Mouse (Mus musculus) hindbrain, embryonic 12.5 days (tissue): ENCODE results near the gene Gm10570. TPM values are rescaled to one million over a fixed set of nuclear protein-coding genes. Genes with fewer than 3 reads are reported as not detected.

Experiments used
- ATAC-seq: fragments of 200-750 bp; cut with Nextera tagmentation; 2 replicates; pipeline ENCODE4 v1.8.0; 2017; ENCODE audit warnings: moderate TSS enrichment; ENCODE audit not compliant: low FRiP score
- H3K27ac ChIP-seq: fragments of 300-500 bp; sonication (generic); 2 replicates; pipeline ENCODE4 v1.5.1; 2016; ENCODE audit warnings: mild to moderate bottlenecking
- H3K27me3 ChIP-seq: fragments of 300-500 bp; sonication (generic); 2 replicates; pipeline ENCODE4 v1.6.1; 2016; ENCODE audit warnings: mild to moderate bottlenecking
- H3K36me3 ChIP-seq: fragments of 300-500 bp; sonication (generic); 2 replicates; pipeline ENCODE4 v1.6.1; 2016; ENCODE audit warnings: mild to moderate bottlenecking
- H3K4me1 ChIP-seq: fragments of 300-500 bp; sonication (generic); 2 replicates; pipeline ENCODE4 v1.6.1; 2016
- H3K4me2 ChIP-seq: fragments of 300-500 bp; sonication (generic); replicated peaks from 2 replicates; pipeline ENCODE4 v1.6.1; 2016; ENCODE audit warnings: mild to moderate bottlenecking
- H3K4me3 ChIP-seq: fragments of 300-500 bp; sonication (generic); 2 replicates; pipeline ENCODE4 v1.5.1; 2016; ENCODE audit warnings: mild to moderate bottlenecking
- H3K9ac ChIP-seq: fragments of 300-500 bp; sonication (generic); 2 replicates; pipeline ENCODE4 v1.6.1; 2016; ENCODE audit warnings: mild to moderate bottlenecking, moderate library complexity
- H3K9me3 ChIP-seq: fragments of 300-500 bp; sonication (generic); replicated peaks from 2 replicates; pipeline ENCODE4 v1.6.1; 2016; ENCODE audit warnings: mild to moderate bottlenecking
- WGBS: fragments of 180-500 bp; shearing (Covaris S2); methylation state at CpG from one replicate; pipeline ENCODE4 v1.1.7; 2016; 5-methylcytosine and 5-hydroxymethylcytosine counted together
- polyA plus RNA-seq: library from polyadenylated mRNA; unstranded; fragments of >200 nt; fragmentation: Nextera tagmentation; extraction: Ambion mirVana; gene quantifications from 2 replicates; pipeline ENCODE4 v1.2.1, GENCODE M21; 2016

The Gm10570 gene
- polyA plus RNA-seq, 1 experiment from 2014 or later: 0.46 TPM

DNA sequence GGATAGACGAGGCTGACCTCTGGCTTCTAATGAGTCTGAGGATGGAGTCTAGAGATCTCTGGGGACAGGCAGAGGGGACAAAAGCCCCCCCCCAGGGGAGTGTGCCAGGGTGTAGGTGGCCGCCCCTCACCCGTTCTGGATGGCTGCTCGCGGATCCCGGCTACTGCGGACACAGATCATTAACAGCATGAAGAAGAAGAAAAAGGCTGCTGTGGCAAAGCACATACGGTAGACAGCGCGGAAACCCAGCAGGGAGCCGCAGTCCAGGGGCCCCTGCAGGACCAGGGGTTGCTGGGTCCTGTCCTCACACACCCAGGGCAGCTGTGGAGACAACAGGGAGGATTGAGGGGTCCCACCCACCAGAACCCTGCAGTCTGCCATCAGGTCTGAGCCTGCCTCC, 44.3 kb downstream of the Gm10570 start:
- 0 out of 2 replicates have a peak overlapping the region, but pooled peaks have one; percentile 32 for H3K9ac ChIP-seq
- no peak overlapping the region for H3K4me3 ChIP-seq
- peaks cover 38% of the 10 kb centered on the region for H3K36me3 ChIP-seq
- no peaks in the 10 kb centered on the region for H3K9me3 ChIP-seq
- H3K4me2 ChIP-seq: 0 out of 2 replicates have a peak overlapping the region, but pooled peaks have one; percentile 13
- peak; percentile 44; the same call in 1 of the 2 replicates for ATAC-seq
- WGBS: 13% methylated on average over 11 of the region's 11 CpGs
- H3K27ac ChIP-seq: peak overlapping the region; percentile 44; the same call in 1 of the 2 replicates
- H3K4me1 ChIP-seq: peaks cover 29% of the 10 kb centered on the region
- no peaks in the 10 kb centered on the region for H3K27me3 ChIP-seq

DNA sequence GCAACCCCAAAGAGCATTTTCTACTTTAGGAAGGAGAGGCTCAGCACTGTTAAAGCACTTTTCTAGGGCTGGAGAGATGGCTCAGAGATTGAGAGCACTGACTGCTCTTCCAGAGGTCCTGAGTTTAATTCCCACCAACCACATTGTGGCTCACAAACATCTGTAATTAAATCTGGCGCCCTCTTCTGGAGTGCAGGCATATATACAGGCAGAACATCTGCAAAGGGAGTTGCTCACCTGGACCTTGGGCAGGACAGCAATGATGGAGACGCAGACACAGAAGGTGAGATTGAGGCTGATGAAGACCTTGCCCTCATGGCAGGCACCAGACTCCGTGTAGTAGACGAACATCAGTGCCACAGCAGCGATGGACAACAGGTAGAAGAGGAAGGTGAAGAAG, 48.1 kb downstream of the Gm10570 start:
- Histone ChIP-seq H3K4me3 (no peak overlapping the region), H3K4me2 (no peak overlapping the region), H3K4me1 (peaks cover 17% of the 10 kb centered on the region), H3K36me3 (peaks cover 72% of the 10 kb centered on the region), H3K9me3 (no peaks in the 10 kb centered on the region), H3K27ac (no peak overlapping the region), H3K9ac (no peak overlapping the region), H3K27me3 (no peaks in the 10 kb centered on the region)
- WGBS: 30% methylated on average over 5 of the region's 5 CpGs
- no peak for ATAC-seq

Other genes starting within 250 kb of the Gm10570 start
- 59.7 and 61.0 TPM in 2 replicates for gene Pef1, start 206.1 kb downstream of the Gm10570 start, polyA plus RNA-seq
- gene Hcrtr1, start 169.3 kb downstream of the Gm10570 start, polyA plus RNA-seq: 1.0 and 1.3 TPM in 2 replicates
- gene Tinagl1, start 133.6 kb downstream of the Gm10570 start, polyA plus RNA-seq: 10.6 and 11.0 TPM in 2 replicates
- 1.1 and 1.4 TPM in 2 replicates for gene Gm853, start 86.3 kb downstream of the Gm10570 start, polyA plus RNA-seq
- gene Serinc2, start 29.5 kb downstream of the Gm10570 start, polyA plus RNA-seq: 85.2 and 85.3 TPM in 2 replicates
- gene Fabp3, start 79 bp downstream of the Gm10570 start, polyA plus RNA-seq: 44.2 and 46.0 TPM in 2 replicates
- 76.2 and 80.5 TPM in 2 replicates for gene Zcchc17, start 51.3 kb upstream of the Gm10570 start, polyA plus RNA-seq
- 147 and 151 TPM in 2 replicates for gene Snrnp40, start 51.5 kb upstream of the Gm10570 start, polyA plus RNA-seq